Mouse (Mus musculus) brain, embryonic 14.5 days (tissue): Measurements from ENCODE around the gene Med25. TPM values are rescaled to one million over a fixed set of nuclear protein-coding genes. Genes with fewer than 3 reads are reported as not detected.
A peak's percentile ranks its signal among the peaks of the same experiment; 100 is the strongest.

Experiments
- DNase-seq: peaks from one replicate; pipeline ENCODE4 v3.0.0-alpha.2; 2011; ENCODE audit warnings: low read depth
- CTCF ChIP-seq: fragments of 200-500 bp; IDR thresholded peaks from 2 replicates; pipeline ENCODE4 v1.5.1; 2012; ENCODE audit warnings: inconsistent platforms, mild to moderate bottlenecking, moderate library complexity, borderline replicate concordance; ENCODE audit not compliant: insufficient read depth, insufficient read length; ENCODE audit errors: extremely low read depth
- POLR2A ChIP-seq: fragments of 200-500 bp; IDR thresholded peaks from 2 replicates; pipeline ENCODE4 v1.6.1; 2012; ENCODE audit warnings: mild to moderate bottlenecking, inconsistent platforms, borderline replicate concordance; ENCODE audit not compliant: poor library complexity, insufficient read depth, insufficient read length, severe bottlenecking; ENCODE audit errors: extremely low read depth
- polyA plus RNA-seq: library from polyadenylated mRNA; depleted of rRNA; stranded (reverse); fragments of >200 nt; gene quantifications from 2 replicates; pipeline ENCODE4 v1.2.3, GENCODE M21; 2012

Med25 gene
- polyA plus RNA-seq, 1 experiment = 205 TPM

DNA sequence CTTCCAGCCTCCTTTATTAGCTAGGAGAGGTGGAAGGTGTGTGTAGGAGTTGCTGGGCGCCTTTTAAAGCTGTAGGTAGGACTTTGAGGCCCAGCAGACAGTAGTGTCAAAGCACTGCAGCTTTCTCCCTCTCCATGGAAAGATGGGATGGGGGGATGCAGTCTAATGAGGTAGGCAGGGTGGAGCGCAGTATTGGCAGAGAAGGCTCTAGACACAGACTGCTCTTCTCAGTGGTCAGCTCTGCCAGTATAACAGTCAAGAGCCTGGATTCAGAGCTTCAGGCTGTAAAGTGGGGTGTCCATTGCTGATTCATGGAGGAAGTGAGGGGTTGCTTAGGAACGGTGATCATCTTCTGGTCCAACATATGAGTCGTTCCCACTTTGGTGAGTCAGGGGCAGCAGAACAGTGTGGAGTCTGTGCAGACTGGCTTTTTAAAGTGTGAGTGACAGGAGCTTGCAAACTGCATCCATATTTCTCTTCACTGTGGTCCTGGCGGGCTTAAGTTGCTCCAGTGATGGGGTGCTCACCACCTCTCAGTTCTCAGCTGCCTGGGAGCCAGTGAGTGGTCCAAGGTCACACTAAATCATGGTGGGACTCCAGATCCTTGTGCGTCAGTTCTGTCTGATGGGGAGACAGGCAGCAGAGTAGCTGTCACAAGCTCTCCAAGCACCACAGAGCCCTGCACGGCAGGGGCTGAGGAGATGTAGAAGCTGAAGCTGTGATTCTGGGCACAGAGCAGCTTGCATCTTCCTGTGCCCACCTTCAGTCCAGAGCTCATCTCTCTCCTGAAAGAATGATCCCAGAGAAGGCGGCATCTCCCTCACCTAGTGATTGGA lies 41.5 kb downstream of the Med25 start:
- no peak for DNase-seq
- TF ChIP-seq POLR2A (no peak), CTCF (no peak)

DNA sequence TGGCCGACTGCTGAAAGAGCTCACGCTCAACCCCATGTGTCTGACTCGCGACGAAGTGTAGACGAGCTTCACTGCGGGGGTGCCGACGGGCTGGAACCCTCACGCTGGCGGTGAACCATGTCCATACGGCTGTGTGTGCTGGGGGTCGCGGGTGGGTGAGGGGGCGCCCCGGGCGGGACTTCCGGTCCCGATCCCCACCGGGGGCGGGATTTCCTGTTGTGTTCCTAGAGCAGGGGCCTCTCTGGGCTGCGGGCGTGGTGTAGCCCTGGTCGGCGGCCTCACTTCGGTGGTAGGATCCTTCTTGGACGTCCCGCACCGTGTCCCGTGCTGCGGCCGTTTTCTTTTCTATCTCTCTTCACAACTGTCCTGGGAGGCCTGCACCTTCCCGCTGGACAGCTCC lies 42.4 kb downstream of the Med25 start:
- peak; percentile 88 for DNase-seq
- TF ChIP-seq POLR2A = no peak
- no peak for TF ChIP-seq CTCF

DNA sequence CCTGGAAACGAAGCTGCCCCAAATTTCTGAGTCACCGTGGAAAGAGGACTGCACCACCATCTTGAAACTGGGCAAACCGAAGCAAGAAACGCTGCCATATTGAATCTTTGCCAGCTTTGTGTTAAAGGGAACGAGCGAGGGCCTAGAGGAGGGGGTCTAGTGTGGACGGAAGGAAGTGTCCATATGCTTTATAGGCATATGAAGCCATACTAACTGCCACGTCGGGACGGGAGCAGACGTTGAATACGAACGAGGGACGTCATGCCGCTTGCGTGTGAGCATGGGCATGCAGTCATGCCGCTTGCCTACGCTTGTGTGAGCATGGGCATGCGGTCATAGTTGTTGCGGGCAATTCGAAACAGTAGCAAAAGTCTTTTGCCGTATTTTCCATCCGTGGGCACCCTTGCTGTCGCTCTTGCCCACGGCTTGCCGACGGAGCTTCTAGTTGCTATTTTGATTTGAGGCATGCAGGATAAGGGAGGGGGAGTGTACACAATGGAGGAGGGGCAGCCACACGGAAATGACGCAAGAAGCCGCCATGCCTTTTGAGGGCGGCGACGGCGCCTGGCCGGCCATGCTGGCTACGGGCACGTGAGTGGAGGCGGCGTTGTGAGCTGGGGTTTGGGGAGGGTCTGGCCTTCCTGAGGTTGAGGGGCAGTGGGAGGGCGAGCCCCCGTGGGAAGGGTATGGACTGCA lies 42.9 kb downstream of the Med25 start:
- TF ChIP-seq POLR2A (0 out of 2 replicates have a peak, but pooled peaks have one; percentile 26), CTCF (no peak)
- DNase-seq = peak; percentile 98

DNA sequence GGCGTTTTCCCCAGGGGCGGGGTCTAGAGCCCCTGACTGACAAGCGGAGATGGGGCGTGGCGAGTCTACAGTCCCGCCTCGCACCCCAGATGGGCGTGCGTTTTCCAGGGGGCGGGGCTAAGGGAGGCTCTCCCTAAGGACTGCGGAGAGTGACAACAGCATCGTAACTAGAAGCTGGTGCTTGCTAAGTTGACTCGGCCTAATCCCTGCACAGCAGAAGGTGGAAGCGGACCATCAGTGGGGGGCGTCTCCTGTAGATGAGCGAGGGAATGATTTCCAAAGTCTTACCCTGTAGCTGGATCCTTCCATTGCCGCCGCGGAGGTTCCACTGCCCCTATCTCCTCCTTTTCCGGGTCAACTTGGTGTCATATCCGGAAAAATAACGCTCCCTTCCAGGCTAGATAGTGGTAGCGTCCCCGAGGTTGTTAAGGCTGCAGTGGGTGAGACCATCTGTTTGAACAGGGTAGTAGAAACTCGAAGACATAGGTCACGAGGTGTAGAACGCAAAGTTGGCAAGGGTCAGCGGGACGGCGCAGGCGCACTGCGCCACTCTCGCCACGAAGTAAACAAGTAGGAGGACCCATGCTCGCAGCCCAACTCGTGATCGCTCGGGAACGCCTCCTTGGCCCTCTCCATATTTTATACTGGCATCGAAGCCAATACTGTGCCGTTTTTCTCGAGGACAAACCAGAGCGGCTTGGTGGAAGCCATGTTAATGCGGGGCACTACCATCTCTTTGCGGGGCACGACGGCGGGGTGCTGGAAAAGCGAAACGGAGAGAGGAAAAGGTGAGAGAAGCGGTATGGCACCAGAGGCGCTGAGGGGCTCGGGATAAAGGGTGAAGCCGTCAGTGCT lies 43.7 kb downstream of the Med25 start, which contains the start of the genes Akt1s1 and Tbc1d17:
Gene Akt1s1, plus strand, starts transcription at position 431 of the 855 bp plus-strand sequence.
Gene Tbc1d17, minus strand, starts transcription at position 519 of the 855 bp plus-strand sequence.
- TF ChIP-seq CTCF (no peak), POLR2A (peak; percentile 64; the same call in 1 of the 2 replicates)
- DNase-seq = peak; percentile 100

DNA sequence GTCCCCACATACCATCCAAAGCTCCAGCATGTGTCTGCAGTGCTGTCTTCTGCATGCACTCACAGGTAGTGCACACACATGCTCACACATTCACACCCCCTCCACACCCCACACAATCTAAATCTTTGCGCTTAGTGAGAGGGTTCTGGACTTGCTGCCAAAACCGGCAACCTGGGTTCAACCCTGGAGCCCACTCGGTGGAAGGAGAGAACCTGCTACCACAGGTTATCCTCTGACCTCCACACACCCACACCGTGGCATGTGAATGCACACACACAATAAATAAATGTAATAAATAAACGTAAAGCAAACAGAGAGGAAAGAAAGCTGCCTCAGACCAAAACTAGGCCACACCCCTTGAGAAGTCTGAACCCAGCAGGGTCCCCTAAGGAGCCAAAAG lies 44.7 kb downstream of the Med25 start:
- TF ChIP-seq POLR2A = no peak
- no peak for TF ChIP-seq CTCF
- no peak for DNase-seq

DNA sequence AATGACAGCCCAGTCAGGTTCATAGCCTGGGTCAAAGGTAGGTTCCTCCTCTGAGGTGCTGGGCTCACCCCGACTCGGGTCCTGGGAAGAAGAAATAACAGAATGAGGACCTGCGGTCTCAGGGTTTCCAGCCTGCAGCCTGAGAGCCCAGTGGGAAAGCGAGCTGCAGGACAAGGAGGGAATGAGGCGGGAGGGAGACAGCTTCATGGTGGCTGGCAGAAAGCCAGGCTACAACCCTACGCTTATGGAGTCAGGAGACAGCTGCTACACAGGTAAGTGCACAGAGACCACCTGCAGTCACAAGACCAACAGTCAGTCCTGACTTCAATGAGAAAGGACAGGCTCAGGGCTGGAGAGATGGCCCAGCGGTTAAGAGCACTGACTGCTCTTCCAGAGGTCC lies 45.7 kb downstream of the Med25 start:
- DNase-seq = no peak
- no peak for TF ChIP-seq POLR2A
- TF ChIP-seq CTCF = no peak

DNA sequence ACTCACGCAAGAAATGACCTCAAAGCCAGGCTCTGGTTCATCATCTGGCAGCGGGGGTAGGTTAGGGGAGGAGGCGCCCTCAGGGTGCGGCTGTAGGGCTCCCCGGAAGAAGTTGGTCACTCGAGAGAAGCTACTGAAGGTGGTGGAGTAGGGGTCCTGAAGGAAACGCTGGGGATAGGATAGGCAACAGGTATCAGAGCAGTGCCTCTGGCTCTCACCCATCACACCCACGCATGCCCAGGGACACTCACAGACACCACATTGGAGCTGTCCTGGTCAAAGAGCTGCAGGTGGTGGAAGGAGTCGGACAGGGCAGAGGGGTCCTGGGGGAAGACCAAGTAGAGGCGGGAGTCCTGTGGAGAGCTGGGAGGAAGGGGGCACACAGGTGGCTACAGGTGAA lies 47.5 kb downstream of the Med25 start:
- TF ChIP-seq POLR2A = no peak
- no peak for TF ChIP-seq CTCF
- no peak for DNase-seq

DNA sequence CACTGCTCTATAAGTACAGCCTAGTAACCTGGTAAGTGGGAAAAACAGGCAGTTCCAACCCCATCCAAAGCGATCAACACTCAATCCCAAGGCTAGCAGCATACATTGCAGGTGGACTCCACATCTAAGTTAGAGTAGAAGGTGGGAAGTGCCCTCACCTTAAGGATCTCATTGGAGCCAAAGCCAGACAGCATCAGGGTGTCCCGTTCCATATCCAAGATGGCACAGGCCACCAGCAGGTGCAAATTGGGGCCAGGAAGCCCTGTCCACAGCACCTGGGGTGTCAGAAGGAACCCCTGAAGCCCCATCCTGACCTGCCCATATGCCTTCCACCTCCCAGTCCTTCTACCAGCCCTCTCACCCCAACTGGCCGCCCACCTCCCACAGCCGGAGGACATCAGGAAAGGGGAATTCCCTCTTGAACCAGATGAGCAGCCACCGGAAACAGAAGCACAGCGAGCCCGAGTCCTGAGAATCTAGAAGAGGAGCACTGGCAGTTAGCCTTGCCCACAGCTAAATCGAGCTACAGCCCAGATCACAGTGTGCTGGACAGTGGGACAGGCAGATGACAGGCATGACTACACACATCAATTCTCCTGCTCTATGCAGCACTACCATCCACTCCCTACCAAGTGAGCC lies 50.6 kb downstream of the Med25 start:
- TF ChIP-seq POLR2A (no peak), CTCF (no peak)
- DNase-seq = no peak

DNA sequence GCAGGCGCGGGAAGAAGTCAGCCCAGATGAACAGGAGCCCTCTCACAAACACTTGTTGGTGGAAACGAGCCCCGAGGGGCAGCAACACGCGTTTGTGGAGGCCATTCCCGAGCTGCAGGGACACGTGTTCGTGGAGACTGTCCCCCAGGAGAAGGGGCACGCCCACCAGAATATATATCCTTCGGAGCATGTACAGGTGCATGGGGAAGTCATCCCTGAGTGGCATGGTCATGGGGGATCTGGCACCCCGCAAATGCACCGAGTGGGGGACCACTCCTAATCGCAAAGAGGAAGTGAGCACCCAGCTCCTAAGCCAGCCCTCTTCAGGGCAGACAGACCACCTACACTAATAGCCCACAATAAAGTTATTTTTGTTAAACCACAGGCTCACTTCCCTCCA lies 52.1 kb downstream of the Med25 start:
- TF ChIP-seq POLR2A (no peak), CTCF (no peak)
- DNase-seq = no peak

DNA sequence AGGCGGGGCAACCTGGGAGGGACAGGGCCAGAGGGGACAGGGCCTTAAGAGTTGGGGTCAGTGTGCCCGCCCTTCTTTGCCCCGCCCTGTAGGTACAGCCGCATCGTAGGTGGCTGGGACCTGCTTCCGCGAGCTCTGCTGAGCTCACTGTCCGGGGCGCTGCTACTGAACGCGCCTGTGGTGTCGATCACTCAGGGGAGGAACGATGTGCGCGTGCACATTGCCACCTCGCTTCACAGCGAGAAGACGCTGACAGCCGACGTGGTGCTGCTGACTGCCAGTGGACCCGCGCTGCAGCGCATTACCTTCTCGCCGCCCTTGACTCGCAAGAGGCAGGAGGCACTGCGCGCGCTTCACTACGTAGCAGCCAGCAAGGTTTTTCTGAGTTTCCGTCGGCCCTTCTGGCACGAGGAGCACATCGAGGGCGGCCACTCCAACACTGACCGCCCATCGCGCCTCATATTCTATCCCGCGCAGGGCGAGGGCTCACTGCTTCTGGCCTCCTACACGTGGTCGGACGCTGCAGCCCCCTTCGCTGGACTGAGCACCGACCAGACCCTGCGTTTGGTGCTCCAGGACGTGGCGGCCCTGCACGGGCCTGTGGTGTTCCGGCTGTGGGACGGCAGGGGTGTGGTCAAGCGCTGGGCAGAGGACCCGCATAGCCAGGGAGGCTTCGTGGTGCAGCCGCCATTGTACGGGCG lies 52.9 kb downstream of the Med25 start:
- DNase-seq = peak; percentile 75
- TF ChIP-seq POLR2A (no peak), CTCF (no peak)
